Mouse (Mus musculus) midbrain, embryonic 15.5 days (tissue): ENCODE data around the gene Dst. TPM values are rescaled to one million over a fixed set of nuclear protein-coding genes. Genes with fewer than 3 reads are reported as not detected.

ENCODE experiments used
- ATAC-seq: fragments of 200-750 bp; cut with Nextera tagmentation; replicated peaks from 2 replicates; pipeline ENCODE4 v1.8.0; 2017; ENCODE audit warnings: moderate TSS enrichment
- H3K27ac ChIP-seq: fragments of 300-500 bp; sonication (generic); 2 replicates; pipeline ENCODE4 v1.5.1; 2015; ENCODE audit warnings: mild to moderate bottlenecking, inconsistent platforms
- H3K27me3 ChIP-seq: fragments of 300-500 bp; sonication (generic); replicated peaks from 2 replicates; pipeline ENCODE4 v1.6.1; 2015; ENCODE audit warnings: inconsistent platforms
- H3K36me3 ChIP-seq: fragments of 300-500 bp; sonication (generic); replicated peaks from 2 replicates; pipeline ENCODE4 v1.6.1; 2015; ENCODE audit warnings: inconsistent platforms
- H3K4me1 ChIP-seq: fragments of 300-500 bp; sonication (generic); 2 replicates; pipeline ENCODE4 v1.6.1; 2015; ENCODE audit warnings: inconsistent platforms
- H3K4me2 ChIP-seq: fragments of 300-500 bp; sonication (generic); 2 replicates; pipeline ENCODE4 v1.6.1; 2015; ENCODE audit warnings: inconsistent platforms, mild to moderate bottlenecking, moderate library complexity
- H3K4me3 ChIP-seq: fragments of 300-500 bp; sonication (generic); 2 replicates; pipeline ENCODE4 v1.5.1; 2015; ENCODE audit warnings: mild to moderate bottlenecking, inconsistent platforms
- H3K9ac ChIP-seq: fragments of 300-500 bp; sonication (generic); 2 replicates; pipeline ENCODE4 v1.6.1; 2015; ENCODE audit warnings: mild to moderate bottlenecking, inconsistent platforms
- H3K9me3 ChIP-seq: fragments of 300-500 bp; sonication (generic); 2 replicates; pipeline ENCODE4 v1.6.1; 2016; ENCODE audit warnings: inconsistent platforms
- WGBS: fragments of 180-500 bp; shearing (Covaris S2); methylation state at CpG from one replicate; pipeline ENCODE4 v1.1.7; 2015; ENCODE audit warnings: mixed read lengths; 5-methylcytosine and 5-hydroxymethylcytosine counted together
- polyA plus RNA-seq: library from polyadenylated mRNA; unstranded; fragments of >200 nt; fragmentation: Nextera tagmentation; extraction: Ambion mirVana; gene quantifications from 2 replicates; pipeline ENCODE4 v1.2.1, GENCODE M21; 2015

Dst gene
- polyA plus RNA-seq, 1 experiment from 2014 or later, result 43.0 TPM

- no peak for ATAC-seq
- no peak overlapping the region for H3K9ac ChIP-seq
- peaks cover 18% of the 10 kb centered on the region for H3K4me1 ChIP-seq
- H3K4me3 ChIP-seq, result no peak overlapping the region
- no peak overlapping the region for H3K27ac ChIP-seq
- H3K4me2 ChIP-seq, result no peak overlapping the region
- H3K36me3 ChIP-seq, result no peaks in the 10 kb centered on the region
- WGBS, result 27% methylated on average over 4 of the region's 4 CpGs
- H3K27me3 ChIP-seq, result no peaks in the 10 kb centered on the region
- no peaks in the 10 kb centered on the region for H3K9me3 ChIP-seq
These were observed 192.4 kb downstream of the Dst start for GRCm38 (mm10) chr1:34100385-34100784.

- no peak overlapping the region for H3K4me3 ChIP-seq
- no peak overlapping the region for H3K4me2 ChIP-seq
- no peaks in the 10 kb centered on the region for H3K27me3 ChIP-seq
- no peak overlapping the region for H3K9ac ChIP-seq
- no peak for ATAC-seq
- WGBS, result 87% methylated on average over 2 of the region's 2 CpGs
- H3K4me1 ChIP-seq, result peaks cover 23% of the 10 kb centered on the region
- H3K36me3 ChIP-seq, result no peaks in the 10 kb centered on the region
- H3K9me3 ChIP-seq, result no peaks in the 10 kb centered on the region
- H3K27ac ChIP-seq, result no peak overlapping the region
These were observed 194.6 kb downstream of the Dst start for GRCm38 (mm10) chr1:34102604-34103003.

GRCm38 (mm10) chr1:34103176-34103575 lies 195.2 kb downstream of the Dst start:
- Histone ChIP-seq H3K27ac (no peak overlapping the region), H3K9me3 (no peaks in the 10 kb centered on the region), H3K4me3 (no peak overlapping the region), H3K36me3 (no peaks in the 10 kb centered on the region), H3K9ac (no peak overlapping the region), H3K4me2 (no peak overlapping the region), H3K4me1 (peaks cover 20% of the 10 kb centered on the region), H3K27me3 (no peaks in the 10 kb centered on the region)
- 78% methylated on average over 3 of the region's 3 CpGs for WGBS
- no peak for ATAC-seq

- ATAC-seq, result 0 out of 2 replicates have a peak, but pooled peaks have one; percentile 25
- H3K4me3 ChIP-seq, result no peak overlapping the region
- no peak overlapping the region for H3K27ac ChIP-seq
- H3K4me1 ChIP-seq, result peaks cover 20% of the 10 kb centered on the region
- H3K9me3 ChIP-seq, result no peaks in the 10 kb centered on the region
- H3K36me3 ChIP-seq, result no peaks in the 10 kb centered on the region
- H3K4me2 ChIP-seq, result peak overlapping the region; percentile 20; the same call in 1 of the 2 replicates
- H3K9ac ChIP-seq, result no peak overlapping the region
- H3K27me3 ChIP-seq, result no peaks in the 10 kb centered on the region
- 2% methylated on average over 3 of the region's 3 CpGs for WGBS
These were observed 195.7 kb downstream of the Dst start for GRCm38 (mm10) chr1:34103713-34104172.

- H3K4me1 ChIP-seq, result peaks cover 18% of the 10 kb centered on the region
- no peak overlapping the region for H3K27ac ChIP-seq
- H3K4me3 ChIP-seq, result no peak overlapping the region
- no peaks in the 10 kb centered on the region for H3K27me3 ChIP-seq
- H3K36me3 ChIP-seq, result no peaks in the 10 kb centered on the region
- ATAC-seq, result 0 out of 2 replicates have a peak, but pooled peaks have one; percentile 27
- no peak overlapping the region for H3K4me2 ChIP-seq
- H3K9me3 ChIP-seq, result no peaks in the 10 kb centered on the region
- 35% methylated on average over 8 of the region's 8 CpGs for WGBS
- H3K9ac ChIP-seq, result no peak overlapping the region
These were observed 196.8 kb downstream of the Dst start for GRCm38 (mm10) chr1:34104846-34105245.

GRCm38 (mm10) chr1:34106606-34107005 lies 198.6 kb downstream of the Dst start:
- H3K9ac ChIP-seq, result no peak overlapping the region
- H3K36me3 ChIP-seq, result no peaks in the 10 kb centered on the region
- 0 out of 2 replicates have a peak overlapping the region, but pooled peaks have one; percentile 25 for H3K27ac ChIP-seq
- no peaks in the 10 kb centered on the region for H3K27me3 ChIP-seq
- WGBS, result 12% methylated on average over 8 of the region's 8 CpGs
- H3K4me2 ChIP-seq, result 0 out of 2 replicates have a peak overlapping the region, but pooled peaks have one; percentile 10
- H3K4me1 ChIP-seq, result peaks cover 18% of the 10 kb centered on the region
- peak; percentile 45 for ATAC-seq
- H3K4me3 ChIP-seq, result no peak overlapping the region
- no peaks in the 10 kb centered on the region for H3K9me3 ChIP-seq

GRCm38 (mm10) chr1:34107076-34107475 lies 199.1 kb downstream of the Dst start:
- ATAC-seq, result 0 out of 2 replicates have a peak, but pooled peaks have one; percentile 1
- Histone ChIP-seq H3K27ac (0 out of 2 replicates have a peak overlapping the region, but pooled peaks have one; percentile 25), H3K36me3 (no peaks in the 10 kb centered on the region), H3K9ac (no peak overlapping the region), H3K4me3 (no peak overlapping the region), H3K4me1 (peaks cover 18% of the 10 kb centered on the region), H3K9me3 (no peaks in the 10 kb centered on the region), H3K4me2 (0 out of 2 replicates have a peak overlapping the region, but pooled peaks have one; percentile 10), H3K27me3 (no peaks in the 10 kb centered on the region)
- WGBS, result 32% methylated on average over 8 of the region's 8 CpGs

GRCm38 (mm10) chr1:34109599-34110210 lies 201.7 kb downstream of the Dst start:
- H3K4me2 ChIP-seq, result no peak overlapping the region
- H3K36me3 ChIP-seq, result no peaks in the 10 kb centered on the region
- no peaks in the 10 kb centered on the region for H3K9me3 ChIP-seq
- peaks cover 7% of the 10 kb centered on the region for H3K4me1 ChIP-seq
- H3K9ac ChIP-seq, result no peak overlapping the region
- no peak overlapping the region for H3K27ac ChIP-seq
- no peak for ATAC-seq
- no peak overlapping the region for H3K4me3 ChIP-seq
- H3K27me3 ChIP-seq, result no peaks in the 10 kb centered on the region
- 69% methylated on average over 6 of the region's 6 CpGs for WGBS

- H3K27ac ChIP-seq, result no peak overlapping the region
- no peak for ATAC-seq
- no peak overlapping the region for H3K9ac ChIP-seq
These were observed 202.8 kb downstream of the Dst start for GRCm38 (mm10) chr1:34110862-34111261.

GRCm38 (mm10) chr1:34111954-34112353 lies 203.9 kb downstream of the Dst start:
- ATAC-seq, result no peak
- Histone ChIP-seq H3K9ac (no peak overlapping the region), H3K9me3 (no peaks in the 10 kb centered on the region), H3K36me3 (no peaks in the 10 kb centered on the region), H3K4me1 (peaks cover 6% of the 10 kb centered on the region), H3K27ac (no peak overlapping the region), H3K4me2 (no peak overlapping the region), H3K27me3 (no peaks in the 10 kb centered on the region), H3K4me3 (no peak overlapping the region)
- WGBS, result 89% methylated on average over 2 of the region's 2 CpGs

More at GRCm38 (mm10) chr1:34110862-34111261, 202.8 kb downstream of the Dst start:
- 75% methylated on average over 2 of the region's 2 CpGs for WGBS
- H3K4me1 ChIP-seq, result peaks cover 11% of the 10 kb centered on the region
- H3K9me3 ChIP-seq, result no peaks in the 10 kb centered on the region
- no peaks in the 10 kb centered on the region for H3K36me3 ChIP-seq
- H3K27me3 ChIP-seq, result no peaks in the 10 kb centered on the region
- no peak overlapping the region for H3K4me3 ChIP-seq
- no peak overlapping the region for H3K4me2 ChIP-seq

GRCm38 (mm10) chr1:34116444-34116843 lies 208.4 kb downstream of the Dst start:
- 0 out of 2 replicates have a peak, but pooled peaks cover 3% of the 10 kb centered on the region for H3K4me1 ChIP-seq
- no peaks in the 10 kb centered on the region for H3K9me3 ChIP-seq
- ATAC-seq, result no peak
- 83% methylated on average over 11 of the region's 11 CpGs for WGBS
- no peak overlapping the region for H3K9ac ChIP-seq
- no peak overlapping the region for H3K4me3 ChIP-seq
- no peak overlapping the region for H3K27ac ChIP-seq
- no peaks in the 10 kb centered on the region for H3K27me3 ChIP-seq
- H3K4me2 ChIP-seq, result no peak overlapping the region
- no peaks in the 10 kb centered on the region for H3K36me3 ChIP-seq

GRCm38 (mm10) chr1:34117056-34117455 lies 209.0 kb downstream of the Dst start:
- WGBS, result 92% methylated on average over 9 of the region's 9 CpGs
- Histone ChIP-seq H3K4me2 (no peak overlapping the region), H3K36me3 (no peaks in the 10 kb centered on the region), H3K9me3 (no peaks in the 10 kb centered on the region), H3K9ac (no peak overlapping the region), H3K27ac (no peak overlapping the region), H3K4me1 (0 out of 2 replicates have a peak, but pooled peaks cover 3% of the 10 kb centered on the region), H3K27me3 (no peaks in the 10 kb centered on the region), H3K4me3 (no peak overlapping the region)
- no peak for ATAC-seq

- H3K27me3 ChIP-seq, result no peaks in the 10 kb centered on the region
- no peaks in the 10 kb centered on the region for H3K9me3 ChIP-seq
- no peak overlapping the region for H3K4me2 ChIP-seq
- WGBS, result 47% methylated on average over 3 of the region's 3 CpGs
- 0 out of 2 replicates have a peak, but pooled peaks cover 3% of the 10 kb centered on the region for H3K4me1 ChIP-seq
- no peak overlapping the region for H3K27ac ChIP-seq
- H3K9ac ChIP-seq, result no peak overlapping the region
- H3K36me3 ChIP-seq, result no peaks in the 10 kb centered on the region
- H3K4me3 ChIP-seq, result no peak overlapping the region
- ATAC-seq, result no peak
These were observed 209.7 kb downstream of the Dst start for GRCm38 (mm10) chr1:34117709-34118108.
